In genomic region chr6:29802979-29803378, GRCm38 (mm10) we compare ENCODE assay signal across 20 mouse cellular contexts.
"Had no signal": no experiment of that assay in that cellular context is flagged by ENCODE, and none has a peak within 500 bp of the region (broad histone marks: within the 10 kb centered on the region; RNA-seq: fewer than 3 reads in every experiment).

No protein-coding gene starts in this region.

- H3K4me3 ChIP-seq: lung, embryonic 15.5 days; midbrain, embryonic 10.5 days; midbrain, embryonic 12.5 days; myocyte; neural tube, embryonic 13.5 days; neural tube, embryonic 15.5 days; stomach, embryonic 15.5 days had no signal

- H3K27me3 ChIP-seq: lung, embryonic 15.5 days; midbrain, embryonic 12.5 days; neural tube, embryonic 13.5 days; neural tube, embryonic 15.5 days; stomach, embryonic 15.5 days had no signal

- H3K36me3 ChIP-seq: lung, embryonic 15.5 days; midbrain, embryonic 10.5 days; midbrain, embryonic 12.5 days; neural tube, embryonic 13.5 days; neural tube, embryonic 15.5 days; stomach, embryonic 15.5 days had no signal

- DNase-seq: liver, postnatal 0 days; lung, adult 2 months; lung, postnatal 14 days; lung, postnatal 36 days; midbrain, embryonic 14.5 days; right cerebral cortex, postnatal 14 days; thymus, adult 2 months; thymus, postnatal 25 days; thymus, postnatal 4 days had no signal

- H3K27ac ChIP-seq: lung, embryonic 15.5 days; macrophage; midbrain, embryonic 10.5 days; midbrain, embryonic 12.5 days; neural tube, embryonic 13.5 days; neural tube, embryonic 15.5 days; stomach, embryonic 15.5 days; stomach, postnatal 0 days had no signal

- H3K4me1 ChIP-seq: lung, embryonic 15.5 days; midbrain, embryonic 10.5 days; midbrain, embryonic 12.5 days; neural tube, embryonic 13.5 days; neural tube, embryonic 15.5 days; stomach, embryonic 15.5 days had no signal

- ATAC-seq: liver, postnatal 0 days; lung, postnatal 0 days; midbrain, embryonic 16.5 days had no signal
